Mouse (Mus musculus): ENCODE results near the gene Lix1. TPM values are rescaled to one million over a fixed set of nuclear protein-coding genes. Genes with fewer than 3 reads are reported as not detected.

The Lix1 gene
- polyA plus RNA-seq, 1 experiment, result 0.12 TPM

- TF ChIP-seq POLR2A (IDR thresholded peaks at IDR 0.05; ENCODE audit: low read depth, low read length) (no peak), CTCF (IDR thresholded peaks at IDR 0.05; ENCODE audit: extremely low read depth, insufficient read depth, insufficient read length, insufficient replicate concordance) (no peak)
- Histone ChIP-seq H3K27me3 (ENCODE audit: control insufficient read depth, insufficient read depth, low read length) (no peaks in the 10 kb centered on the region), H3K4me3 (ENCODE audit: extremely low read depth, insufficient read depth, insufficient read length) (no peak overlapping the region), H3K4me1 (ENCODE audit: control insufficient read depth, insufficient read depth, insufficient read length) (no peaks in the 10 kb centered on the region), H3K36me3 (ENCODE audit: control insufficient read depth, insufficient read depth, low read length) (no peaks in the 10 kb centered on the region), H3K27ac (ENCODE audit: insufficient read depth, low read length) (no peak overlapping the region)
- DNase-seq (ENCODE audit: low read depth in 1 of 2, low spot score in 2 of 2), result no peak
- 90% methylated on average over 10 of the region's 10 CpGs for WGBS
Measured at GRCm38 (mm10) chr17:17506677-17507076, 104.2 kb downstream of the Lix1 start.

Other genes with a start within 250 kb of the Lix1 start
- 3.1 and 3.4 TPM in 2 replicates for gene Riok2, start 28.4 kb upstream of the Lix1 start, polyA plus RNA-seq (2012; rRNA removed)
- gene Lnpep, start 222.4 kb downstream of the Lix1 start, polyA plus RNA-seq (2012; rRNA removed), result 7.3 and 7.4 TPM in 2 replicates